Mouse (Mus musculus): ENCODE measurements around the gene Ddx25. TPM values are rescaled to one million over a fixed set of nuclear protein-coding genes. Genes with fewer than 3 reads are reported as not detected.

The Ddx25 gene
- 0.17 and 0.27 TPM in 2 replicates for polyA plus RNA-seq (2015; fragmentation: Nextera tagmentation; extraction: Ambion mirVana)

GRCm38 (mm10) chr9:35558257-35559008, at the start of gene Ddx25, which contains the start of gene Pus3:
Gene Ddx25 (minus strand): TSS chr9:35558528.
Gene Pus3 (plus strand): TSS chr9:35558595.

GRCm38 (mm10) chr9:35569571-35570534, 11.5 kb upstream of the Ddx25 start, which contains the start of the genes Pate2 and Hyls1:
Gene Pate2 (plus strand): TSS chr9:35570284.
Gene Hyls1 (minus strand): TSS chr9:35570398.

GRCm38 (mm10) chr9:35518169-35518568, 40.2 kb downstream of the Ddx25 start, which contains the start of gene Gm1113:
Gene Gm1113 (minus strand): TSS chr9:35518269.

Other genes with a start within 250 kb of the Ddx25 start
- 3.1 and 3.9 TPM in 2 replicates for gene Cdon, start 137.4 kb downstream of the Ddx25 start, polyA plus RNA-seq (2015; fragmentation: Nextera tagmentation; extraction: Ambion mirVana)
- not detected in 2 replicates for gene Gm1113, start 40.3 kb downstream of the Ddx25 start, polyA plus RNA-seq (2015; fragmentation: Nextera tagmentation; extraction: Ambion mirVana)
- 8.0 and 8.3 TPM in 2 replicates for gene Pus3, start 67 bp upstream of the Ddx25 start, polyA plus RNA-seq (2015; fragmentation: Nextera tagmentation; extraction: Ambion mirVana)
- 0.28 and 0.31 TPM in 2 replicates for gene Pate2, start 11.8 kb upstream of the Ddx25 start, polyA plus RNA-seq (2015; fragmentation: Nextera tagmentation; extraction: Ambion mirVana)
- gene Hyls1, start 11.9 kb upstream of the Ddx25 start, polyA plus RNA-seq (2015; fragmentation: Nextera tagmentation; extraction: Ambion mirVana): 3.4 and 4.2 TPM in 2 replicates
- gene Pate4, start 53.4 kb upstream of the Ddx25 start, polyA plus RNA-seq (2015; fragmentation: Nextera tagmentation; extraction: Ambion mirVana): not detected in 2 replicates
- not detected in 2 replicates for gene Pate3, start 89.7 kb upstream of the Ddx25 start, polyA plus RNA-seq (2015; fragmentation: Nextera tagmentation; extraction: Ambion mirVana)
- gene Pate1, start 128.9 kb upstream of the Ddx25 start, polyA plus RNA-seq (2015; fragmentation: Nextera tagmentation; extraction: Ambion mirVana): not detected in 2 replicates
- not detected in 2 replicates for gene Gm17677, start 182.5 kb upstream of the Ddx25 start, polyA plus RNA-seq (2015; fragmentation: Nextera tagmentation; extraction: Ambion mirVana)
- not detected in 2 replicates for gene Gm17727, start 219.6 kb upstream of the Ddx25 start, polyA plus RNA-seq (2015; fragmentation: Nextera tagmentation; extraction: Ambion mirVana)
- gene Gm27235, start 231.6 kb upstream of the Ddx25 start, polyA plus RNA-seq (2015; fragmentation: Nextera tagmentation; extraction: Ambion mirVana): not detected in 2 replicates
- gene D730048I06Rik, start 231.6 kb upstream of the Ddx25 start, polyA plus RNA-seq (2015; fragmentation: Nextera tagmentation; extraction: Ambion mirVana): not detected in 2 replicates